Mouse (Mus musculus): ENCODE results near the gene Oma1.

- TF ChIP-seq EP300 (IDR thresholded peaks at IDR 0.05), result no peak
- TF ChIP-seq CTCF (IDR thresholded peaks at IDR 0.05), result no peak
These were observed 89.0 kb downstream of the Oma1 start for GRCm38 (mm10) chr4:103402581-103402980.
